Mouse (Mus musculus) monocyte, adult 2 months (primary cell): ENCODE measurements around the gene Dennd5a.

ENCODE experiments used
- DNase-seq, 2 experiments: peaks; one replicate each; pipeline ENCODE4 v3.0.0; 2022; ENCODE audit warnings: low spot score in 2 of 2, low read depth in 1 of 2

Dennd5a gene

DNA sequence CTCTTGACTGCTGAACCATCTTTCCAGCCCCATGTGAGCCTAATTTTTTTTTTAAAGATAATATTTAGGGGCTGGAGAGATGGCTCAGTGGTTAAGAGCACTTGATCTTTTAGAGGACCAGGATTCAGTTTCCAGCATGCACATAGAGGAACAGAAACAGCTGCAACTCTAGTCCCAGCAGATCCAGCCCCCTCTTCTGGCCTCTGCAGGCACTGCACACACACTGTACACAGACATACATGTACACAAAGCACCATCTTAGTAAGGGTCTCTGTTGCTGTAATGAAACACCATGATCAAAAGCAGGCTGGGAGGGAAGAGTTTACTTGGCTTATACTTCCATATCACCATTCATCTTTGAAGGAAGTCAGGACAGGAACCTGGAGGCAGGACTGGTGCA lies 5.4 kb upstream of the Dennd5a start:
- DNase-seq, result no peak

DNA sequence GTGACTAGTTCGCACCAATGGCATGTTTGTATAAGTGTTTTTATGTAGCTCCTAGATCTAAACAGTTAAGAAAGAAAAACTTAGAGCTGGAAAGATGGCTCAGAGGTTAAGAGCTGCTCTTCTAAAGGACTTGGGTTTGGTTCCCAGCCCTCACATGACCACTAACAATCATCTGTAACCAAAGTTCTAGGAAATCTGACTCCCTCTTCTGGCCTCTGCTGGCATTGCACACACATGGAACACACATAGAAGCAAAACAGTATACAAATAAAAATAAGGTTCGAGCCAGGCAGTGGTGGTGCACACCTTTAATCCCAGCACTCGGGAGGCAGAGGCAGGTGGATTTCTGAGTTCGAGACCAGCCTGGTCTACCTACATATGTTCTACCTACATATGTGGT lies 3.4 kb upstream of the Dennd5a start:
- DNase-seq, result no peak

DNA sequence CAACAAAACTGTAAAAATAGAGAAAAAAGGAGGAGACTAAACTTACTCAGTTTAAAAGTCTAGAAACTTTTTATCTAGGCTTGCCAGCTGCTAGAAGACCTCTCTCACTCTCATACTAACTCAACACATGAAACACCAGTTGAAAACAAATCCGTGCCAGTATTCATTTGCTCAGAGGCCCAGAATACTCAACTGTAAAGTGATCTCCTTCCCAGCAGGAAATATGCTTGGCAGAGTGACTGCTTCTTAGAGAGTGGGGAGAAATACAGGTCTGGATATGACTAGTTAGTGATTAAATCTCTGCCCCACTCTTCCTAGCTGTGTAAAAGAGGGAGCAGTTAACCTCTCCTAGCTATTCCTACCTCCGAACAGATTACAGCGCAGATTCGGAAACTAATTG lies 2.3 kb upstream of the Dennd5a start:
- no peak for DNase-seq

DNA sequence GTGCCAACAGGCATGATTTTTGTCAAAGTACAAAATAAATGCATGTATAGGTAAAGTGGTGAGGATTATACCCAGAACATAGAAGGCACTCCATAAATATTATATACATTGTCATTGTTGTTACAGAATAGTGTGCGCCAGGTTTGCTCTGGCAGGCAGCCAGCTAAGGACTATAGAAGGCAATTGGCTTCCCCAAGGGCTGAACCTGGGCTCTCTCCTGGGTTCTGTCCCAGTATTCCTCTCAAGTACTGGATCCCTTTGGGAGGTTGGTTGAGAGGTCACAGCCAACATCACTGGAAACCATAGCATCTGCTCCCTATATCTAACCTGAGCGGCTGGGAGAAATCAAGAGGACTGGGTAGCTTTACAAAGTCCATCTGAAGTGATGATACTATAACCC lies 1.3 kb upstream of the Dennd5a start:
- DNase-seq, result no peak

DNA sequence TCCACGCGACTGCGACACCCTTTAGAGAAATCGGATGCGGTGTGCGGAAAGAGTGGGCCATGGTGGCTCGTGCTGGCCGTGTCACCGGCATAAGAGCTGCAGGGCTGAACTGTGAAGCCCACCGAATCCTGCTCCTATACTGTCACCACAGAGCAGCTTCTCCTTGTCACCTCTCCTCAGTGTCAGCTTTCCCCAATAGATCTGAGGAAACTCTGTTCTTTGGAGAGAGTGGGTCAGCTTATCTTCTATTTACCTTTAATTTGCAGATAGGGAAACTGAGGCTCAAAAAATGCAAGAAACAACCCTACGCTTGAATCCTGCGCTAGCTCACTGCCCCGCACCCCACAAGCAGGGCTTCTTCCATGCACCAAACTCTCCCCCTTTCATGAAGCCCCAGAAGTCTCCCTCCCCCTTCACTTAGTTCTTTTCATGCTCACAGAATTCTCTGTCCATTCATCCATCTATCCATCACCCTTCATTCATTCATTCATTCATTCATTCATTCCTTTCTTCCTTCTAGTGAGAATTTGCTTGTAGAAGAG lies 414 bp upstream of the Dennd5a start:
- DNase-seq, result no peak

DNA sequence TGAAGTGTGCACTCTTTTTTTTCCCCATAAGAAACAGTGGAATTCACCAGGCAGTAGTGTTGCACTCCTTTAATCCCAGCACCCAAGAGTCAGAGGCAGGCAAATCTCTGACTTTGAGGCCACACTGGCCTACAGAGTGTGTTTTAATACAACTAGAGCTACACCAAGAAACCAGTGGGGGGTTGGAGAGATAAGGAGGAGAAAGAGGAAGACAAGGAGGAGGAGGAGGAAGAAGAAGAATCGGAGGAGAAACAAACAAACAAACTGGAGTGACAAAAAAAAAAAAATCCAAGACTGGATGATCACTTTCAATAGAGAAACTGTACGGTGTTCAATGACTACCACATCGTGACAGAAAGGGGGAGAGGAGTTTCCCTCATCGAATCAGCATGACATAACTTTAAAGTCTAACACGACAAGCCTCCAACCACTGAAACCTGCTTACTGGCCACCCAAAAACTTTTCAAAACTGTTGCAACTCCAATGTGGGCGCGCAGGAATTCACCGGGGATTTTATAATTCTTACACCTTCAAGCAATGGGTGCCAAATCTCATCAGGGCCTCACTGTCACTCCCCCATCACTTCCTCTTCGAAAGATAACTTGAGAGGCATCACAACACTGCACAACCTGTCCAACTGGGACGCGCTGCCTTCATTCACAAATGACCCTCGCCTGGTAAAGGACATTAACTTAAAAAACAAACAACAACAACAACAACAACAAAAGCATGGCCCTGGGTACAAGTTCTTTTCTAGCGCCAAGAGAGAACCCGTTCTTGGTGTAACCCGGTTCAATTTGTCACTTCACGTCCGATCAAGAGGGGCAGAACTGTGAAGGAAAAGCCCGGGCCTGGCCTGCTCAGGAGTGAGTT lies 1.2 kb downstream of the Dennd5a start:
- no peak for DNase-seq

DNA sequence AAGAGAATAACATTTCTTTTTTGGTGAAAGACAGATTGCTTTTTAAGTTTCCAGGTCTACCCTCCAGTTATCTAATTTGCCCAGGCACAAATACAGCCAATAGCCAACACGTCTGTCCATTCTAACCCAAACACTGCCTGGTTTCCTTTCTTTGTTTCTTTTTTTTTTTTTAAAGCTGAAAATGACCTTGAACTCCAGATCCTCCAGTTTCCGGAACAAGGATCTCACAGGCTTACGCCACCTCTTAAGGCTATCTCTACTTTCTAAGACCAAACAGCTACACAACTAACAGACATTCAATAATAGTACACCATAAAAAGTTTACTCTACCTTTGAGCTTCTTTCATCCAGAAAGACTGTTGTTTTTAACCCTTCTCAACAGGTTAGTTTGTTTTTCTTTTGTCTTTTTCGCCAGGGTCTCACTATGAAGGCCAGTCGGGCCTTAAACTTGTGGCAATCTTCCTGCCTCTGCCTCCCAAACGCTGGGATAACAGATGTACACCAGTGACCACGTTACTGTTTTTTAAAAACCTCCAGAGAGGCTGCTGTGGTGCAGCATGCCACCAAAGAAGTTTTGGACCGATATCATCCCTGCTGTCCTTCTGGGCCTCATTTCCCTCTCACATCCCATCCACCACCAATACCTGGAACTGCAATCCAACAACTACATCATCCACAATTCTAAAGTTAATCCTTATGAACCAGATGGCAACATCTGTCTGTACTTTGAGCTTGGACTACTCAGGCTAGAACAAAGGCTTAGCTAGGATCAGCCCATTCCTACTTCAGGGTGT lies 2.1 kb downstream of the Dennd5a start:
- no peak for DNase-seq

DNA sequence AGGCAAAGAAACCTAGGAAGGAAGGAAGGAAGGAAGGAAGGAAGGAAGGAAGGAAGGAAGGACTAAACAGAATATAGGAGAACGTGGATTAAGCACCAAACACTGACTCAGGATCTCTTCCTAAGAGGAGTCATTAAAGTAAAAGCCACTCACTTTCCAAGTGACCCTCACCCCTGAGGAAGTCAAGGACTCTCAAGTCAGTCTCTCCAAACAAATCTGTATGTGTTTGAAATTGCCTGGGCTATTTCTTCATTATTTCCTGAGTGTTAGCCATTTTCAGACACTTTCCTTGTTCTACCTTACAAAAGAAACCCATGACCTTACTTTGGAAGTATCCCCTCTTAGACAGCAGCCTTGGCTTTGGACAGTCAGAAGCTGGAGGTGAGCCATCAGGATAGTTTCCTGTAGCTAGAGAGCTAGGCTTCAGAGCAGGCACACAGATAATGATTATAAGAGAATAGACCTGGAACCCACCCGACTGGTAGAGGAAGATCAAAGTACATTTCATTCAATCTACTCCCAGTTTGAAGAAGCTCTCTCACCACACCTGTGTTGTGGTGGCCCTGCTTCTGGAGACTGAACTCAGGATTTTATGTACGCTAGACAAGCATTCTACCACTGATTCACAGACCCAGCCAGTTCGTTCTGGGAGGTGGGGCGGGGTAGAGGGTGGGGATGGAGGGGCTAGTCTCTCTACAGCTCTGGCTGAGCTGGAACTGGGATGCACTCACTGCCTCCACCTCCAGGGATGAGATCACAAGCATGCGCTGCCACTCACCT lies 5.5 kb downstream of the Dennd5a start:
- DNase-seq, result no peak

DNA sequence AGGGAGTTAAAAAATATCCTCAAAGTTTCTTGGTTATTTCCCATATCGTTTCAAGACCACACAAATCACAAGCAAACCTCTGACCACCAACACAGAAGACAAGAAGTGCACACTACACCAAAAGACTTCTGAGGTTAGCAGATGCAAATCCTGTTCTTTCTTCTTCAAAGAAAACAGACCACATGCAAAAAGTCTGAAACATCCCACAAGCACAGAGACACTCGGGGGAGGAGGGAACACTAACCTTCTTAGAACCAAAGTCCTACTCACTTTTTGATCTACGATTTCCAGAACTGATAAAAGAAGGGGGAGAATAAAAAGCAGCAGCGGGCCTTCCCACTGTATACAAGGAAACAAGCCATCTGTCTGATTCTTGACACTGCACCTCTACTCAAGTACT lies 9.0 kb downstream of the Dennd5a start:
- no peak for DNase-seq

DNA sequence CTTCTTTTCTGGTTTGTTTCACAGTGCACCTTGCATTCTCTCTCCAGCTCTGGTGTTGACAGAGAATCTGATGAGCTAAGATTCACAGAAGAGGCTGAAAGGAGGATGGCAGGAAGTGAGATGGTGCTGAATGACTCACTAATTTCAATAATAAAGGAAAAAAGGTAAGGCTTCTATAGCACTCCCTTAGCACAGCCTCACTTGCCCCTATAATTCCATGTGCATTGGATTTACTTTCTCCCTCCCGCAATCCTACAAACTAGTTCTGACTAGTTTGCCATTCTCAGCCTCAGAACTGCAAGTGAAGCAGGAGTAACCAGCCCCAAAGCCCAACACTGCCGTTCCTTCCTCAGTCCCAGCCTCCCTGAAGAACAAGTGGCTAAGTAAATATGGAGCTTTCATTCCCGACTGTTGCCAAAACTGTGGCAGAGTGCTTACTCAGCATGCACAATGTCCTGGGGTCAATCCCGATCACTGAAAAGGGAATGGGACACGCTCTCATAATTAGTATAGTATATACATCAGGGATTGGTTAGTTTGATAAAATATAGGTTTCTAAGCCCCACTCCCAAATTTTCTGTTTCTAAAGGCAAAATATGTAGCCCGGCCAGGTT lies 15.7 kb downstream of the Dennd5a start:
- DNase-seq, result no peak

DNA sequence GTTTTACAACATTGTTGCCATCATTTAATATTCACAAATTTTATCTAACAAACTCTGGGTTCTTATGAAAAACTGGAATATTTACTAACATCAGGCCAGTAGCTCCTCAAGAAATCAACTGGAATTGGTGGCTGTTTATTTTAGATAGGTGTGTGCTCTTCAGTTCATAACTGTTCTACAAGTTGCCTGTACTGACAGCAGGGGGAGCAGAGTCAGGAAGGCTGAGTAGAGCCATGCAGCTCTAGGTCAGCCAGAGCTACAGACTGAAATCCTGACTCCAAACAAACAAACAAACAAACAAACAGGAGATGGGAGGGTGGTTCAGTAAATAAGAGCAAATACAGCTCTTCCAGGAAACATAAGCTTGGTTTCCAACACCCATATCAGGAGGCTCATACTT lies 30.6 kb downstream of the Dennd5a start:
- DNase-seq, result no peak

DNA sequence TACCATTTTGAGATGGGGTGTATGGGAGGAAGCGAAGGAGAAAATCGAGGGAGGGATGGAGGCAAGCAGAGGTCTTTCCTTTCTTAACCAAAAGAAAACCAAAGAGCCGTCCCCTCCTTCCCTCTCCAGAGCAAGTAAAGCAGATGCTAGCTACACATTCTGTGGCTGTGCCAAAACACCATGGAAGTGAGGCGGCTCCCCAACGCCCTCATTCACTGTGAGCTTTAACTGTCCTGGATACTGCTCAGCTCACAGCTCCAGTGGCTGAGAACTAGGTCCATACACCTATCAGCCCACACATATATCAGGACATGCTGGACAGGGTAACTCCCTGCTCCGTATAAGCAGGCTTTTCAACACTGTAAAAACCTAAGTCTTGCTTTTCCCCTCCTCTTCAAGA lies 31.9 kb downstream of the Dennd5a start:
- DNase-seq, result no peak

DNA sequence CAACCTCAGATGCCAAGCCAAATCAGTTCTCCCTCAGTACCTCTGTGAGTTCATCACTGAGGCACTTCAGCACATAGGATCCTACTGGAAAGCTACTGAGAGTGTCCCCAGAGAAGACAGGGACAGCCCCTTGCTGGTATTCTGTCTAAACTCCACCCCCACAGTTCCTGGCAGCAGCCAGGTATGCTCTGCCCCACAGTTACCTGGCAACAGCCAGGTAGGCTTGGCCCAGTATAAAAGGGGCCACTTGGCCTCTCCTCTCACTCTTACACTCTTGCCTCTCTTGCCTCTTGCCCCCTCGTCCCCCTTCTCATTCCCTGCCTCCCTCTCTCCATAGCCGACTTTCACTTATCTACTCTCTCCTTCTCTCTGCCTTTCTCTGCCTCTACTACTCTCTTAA lies 35.3 kb downstream of the Dennd5a start:
- no peak for DNase-seq

DNA sequence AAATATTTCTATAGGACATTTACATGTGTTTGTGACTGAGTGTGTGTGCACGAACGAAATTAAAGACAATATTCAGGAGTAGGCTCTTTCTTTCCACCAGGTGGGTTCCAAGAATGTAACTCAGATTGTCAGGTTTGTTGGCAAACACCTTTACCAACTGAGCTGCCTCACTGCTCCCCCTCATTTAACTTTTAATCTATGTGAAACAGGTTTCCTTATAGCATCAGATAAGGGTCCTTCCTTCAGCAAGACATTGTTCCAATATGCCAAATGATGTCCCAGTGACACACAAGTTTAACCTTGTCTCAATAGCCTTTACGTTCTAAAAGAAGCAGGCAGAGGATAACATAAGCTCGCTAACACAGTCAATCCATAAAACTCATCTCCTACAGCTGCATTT lies 37.4 kb downstream of the Dennd5a start:
- no peak for DNase-seq

DNA sequence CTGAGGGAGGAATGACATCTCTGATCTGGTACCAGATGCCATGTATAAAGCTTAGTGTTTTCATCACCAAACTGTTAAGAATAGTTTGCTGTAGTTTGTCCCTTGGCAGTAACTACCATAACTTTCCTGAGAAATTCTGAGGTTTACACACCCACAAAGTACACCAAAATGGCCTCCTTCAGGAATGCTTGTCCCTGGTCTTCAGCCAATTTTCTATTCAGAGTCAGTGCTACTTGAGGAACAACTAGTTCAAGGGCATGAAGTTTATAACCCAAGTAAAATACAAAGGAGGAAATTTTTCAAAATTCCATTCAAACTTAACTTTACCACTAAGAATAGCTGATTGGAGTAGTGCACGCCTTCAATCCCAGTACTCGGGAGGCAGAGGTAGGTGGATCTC lies 54.1 kb downstream of the Dennd5a start:
- DNase-seq, result no peak

DNA sequence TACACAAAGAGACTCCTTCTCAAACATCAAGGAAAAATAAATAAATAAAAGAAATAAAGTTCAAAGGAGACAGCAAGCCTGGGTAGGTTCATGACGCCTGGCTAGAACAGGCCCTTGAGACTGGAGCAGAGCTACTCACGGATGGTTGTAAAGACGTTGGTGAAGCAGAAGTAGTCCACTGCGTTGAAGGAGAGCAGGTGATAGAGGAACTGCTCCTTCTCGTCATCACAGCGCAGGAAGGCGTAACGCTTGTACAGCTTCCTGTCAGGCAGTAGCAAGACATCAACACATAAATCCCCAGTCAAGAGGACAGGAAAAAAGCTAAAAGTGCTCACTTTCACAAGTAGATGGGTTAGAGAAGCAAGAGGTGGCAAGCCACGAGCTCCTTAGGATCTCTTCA lies 59.3 kb downstream of the Dennd5a start:
- DNase-seq, result no peak

DNA sequence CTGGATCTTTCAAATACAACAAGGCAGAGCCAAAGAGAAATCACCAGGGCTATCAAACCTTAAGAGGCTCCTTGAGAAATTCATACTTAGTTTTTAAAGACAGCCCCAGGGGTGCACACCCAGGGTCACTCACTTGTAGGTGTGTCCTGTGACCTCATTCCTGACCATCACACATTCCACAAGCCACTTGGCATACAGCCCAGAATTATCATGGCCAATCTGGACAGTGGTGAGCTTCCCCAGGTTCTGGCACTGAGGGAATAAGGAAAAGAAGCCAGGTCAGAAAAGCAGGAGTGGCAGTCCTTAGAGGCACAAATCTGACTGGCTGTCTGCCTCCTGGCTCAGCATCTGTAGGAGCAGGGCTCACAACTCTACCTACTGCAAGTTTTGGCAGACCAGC lies 61.4 kb downstream of the Dennd5a start:
- no peak for DNase-seq

DNA sequence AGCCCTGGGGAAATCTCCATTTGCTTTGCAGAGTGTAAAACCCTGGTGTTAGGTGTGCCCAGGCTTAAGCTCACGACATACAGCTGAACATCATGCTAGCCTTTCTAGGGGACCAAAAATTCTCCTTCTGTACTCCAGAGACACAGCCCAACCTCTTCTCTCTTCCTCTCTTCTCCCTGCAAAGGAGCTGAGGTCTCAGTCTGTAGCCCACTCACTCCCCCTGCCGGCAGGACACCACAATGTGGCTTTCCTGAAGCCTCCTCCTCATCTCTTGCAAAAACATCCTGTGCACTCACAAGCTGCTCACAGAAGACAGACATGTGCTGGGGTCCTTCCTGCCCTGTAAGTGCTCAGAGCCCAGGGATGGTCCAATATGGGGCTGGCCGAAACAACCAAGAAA lies 67.7 kb downstream of the Dennd5a start:
- DNase-seq, result no peak

DNA sequence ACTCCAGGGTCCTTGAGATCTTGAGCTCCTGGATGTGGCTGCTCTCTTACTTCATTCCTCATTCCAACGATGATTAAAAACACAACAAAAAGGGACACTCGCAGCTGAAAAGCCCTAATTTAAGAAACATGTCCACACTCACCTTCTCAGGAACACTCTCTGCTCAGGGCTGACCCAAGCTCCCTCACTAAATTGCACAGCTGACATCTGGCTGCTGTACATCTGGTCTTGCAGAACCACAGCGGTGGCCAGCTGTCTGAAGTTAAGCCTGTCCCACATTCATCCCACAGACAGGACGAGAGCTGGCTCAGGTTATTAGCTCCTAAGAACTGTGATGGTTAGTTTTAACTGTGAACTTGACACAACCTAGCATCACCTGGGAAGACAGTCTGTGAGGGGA lies 68.5 kb downstream of the Dennd5a start:
- DNase-seq, result no peak

DNA sequence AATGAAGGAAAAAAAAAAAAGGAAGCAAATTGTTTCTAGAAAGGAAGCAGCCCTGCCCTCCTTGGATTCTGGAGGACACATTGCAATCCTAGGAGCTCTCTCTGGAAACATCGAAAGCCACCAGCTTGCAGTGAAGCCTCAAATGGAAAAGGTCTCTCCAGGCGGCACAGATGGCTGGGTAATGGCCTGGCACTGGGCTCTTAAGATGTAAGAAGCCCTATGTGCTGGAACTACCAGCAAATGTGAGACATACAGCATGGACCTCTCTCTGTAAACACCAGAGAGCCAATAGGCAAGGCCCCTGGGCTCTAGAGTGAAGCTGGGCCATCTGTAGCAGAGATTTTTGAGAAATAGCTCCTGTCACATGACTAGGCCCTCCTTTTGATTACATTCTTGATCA lies 70.0 kb downstream of the Dennd5a start:
- no peak for DNase-seq

DNA sequence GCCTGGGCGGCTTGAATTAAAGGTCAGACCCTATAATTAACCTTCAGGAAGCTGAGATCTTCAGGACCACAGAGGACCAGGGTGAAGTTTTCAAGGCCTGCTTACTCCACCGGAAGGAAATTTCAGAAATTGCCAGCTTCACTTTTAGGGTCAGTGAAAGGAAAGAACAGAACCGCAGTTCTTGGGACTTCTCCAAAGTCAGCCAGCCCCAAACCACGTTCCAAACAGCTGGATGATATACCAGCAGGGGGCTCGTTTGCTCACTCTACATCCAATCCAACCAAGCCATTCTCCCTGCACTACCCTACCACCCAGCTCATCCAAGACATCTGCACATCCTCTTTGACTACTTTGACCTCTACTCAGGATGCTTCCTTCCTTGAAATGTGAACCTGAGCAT lies 71.0 kb downstream of the Dennd5a start:
- no peak for DNase-seq
